Mouse (Mus musculus) erythroblast, embryonic 14.5 days (primary cell): ENCODE results near the gene Klf13.

ENCODE experiments used
- GATA1 ChIP-seq: IDR thresholded peaks from 2 replicates; pipeline ENCODE4 v1.6.1; 2012; ENCODE audit warnings: low read length, inconsistent platforms, mixed read lengths
- TAL1 ChIP-seq: IDR thresholded peaks from 3 replicates; pipeline ENCODE4 v1.6.1; 2012; ENCODE audit warnings: low read length, inconsistent platforms, mixed read lengths

DNA sequence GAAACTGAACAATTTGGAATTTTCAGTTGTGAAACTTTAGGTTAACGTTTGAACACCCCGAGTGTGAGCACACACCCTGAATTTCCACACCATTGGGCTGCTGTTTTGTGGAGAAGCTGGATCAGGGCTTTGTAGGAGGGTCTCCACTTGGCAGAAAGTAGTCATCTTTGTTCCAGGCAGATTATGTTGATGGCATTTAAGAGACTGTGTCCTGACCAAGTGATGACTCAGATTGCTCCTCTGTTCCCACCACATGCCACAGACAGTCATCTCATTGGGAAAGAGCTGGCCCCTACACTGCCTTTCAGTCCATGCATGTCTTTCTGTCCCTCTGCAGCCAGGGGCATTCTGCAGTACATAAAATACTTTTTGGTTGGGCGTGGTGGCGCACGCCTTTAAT lies 1.6 kb upstream of the Klf13 start:
- TF ChIP-seq GATA1, result no peak
- no peak for TF ChIP-seq TAL1
